Mouse (Mus musculus) lung, postnatal 0 days (tissue): ENCODE measurements around the gene Inhbc. TPM values are rescaled to one million over a fixed set of nuclear protein-coding genes. Genes with fewer than 3 reads are reported as not detected.
A peak's percentile ranks its signal among the peaks of the same experiment; 100 is the strongest.

Experiments used
- ATAC-seq: fragments of 200-750 bp; cut with Nextera tagmentation; 2 replicates; pipeline ENCODE4 v1.8.0; 2017; ENCODE audit warnings: moderate library complexity
- DNase-seq: peaks from one replicate; pipeline ENCODE4 v3.0.0-alpha.2; 2016; ENCODE audit warnings: low spot score
- H3K27ac ChIP-seq: fragments of 300-500 bp; sonication (generic); 2 replicates; pipeline ENCODE4 v1.5.1; 2014; ENCODE audit warnings: antibody characterized with exemption, mild to moderate bottlenecking, low read length, mixed read lengths
- H3K27me3 ChIP-seq: fragments of 300-500 bp; sonication (generic); replicated peaks from 2 replicates; pipeline ENCODE4 v1.6.1; 2014; ENCODE audit warnings: low read length, mixed read lengths; ENCODE audit not compliant: insufficient read depth
- H3K36me3 ChIP-seq: fragments of 300-500 bp; sonication (generic); 2 replicates; pipeline ENCODE4 v1.6.1; 2014; ENCODE audit warnings: low read length, mixed read lengths; ENCODE audit not compliant: insufficient read depth
- H3K4me1 ChIP-seq: fragments of 300-500 bp; sonication (generic); 2 replicates; pipeline ENCODE4 v1.6.1; 2014; ENCODE audit warnings: antibody characterized with exemption, low read depth, low read length, mixed read lengths; ENCODE audit not compliant: insufficient read depth
- H3K4me2 ChIP-seq: fragments of 300-500 bp; sonication (generic); replicated peaks from 2 replicates; pipeline ENCODE4 v1.6.1; 2014; ENCODE audit warnings: low read depth, mild to moderate bottlenecking, low read length, moderate library complexity, mixed read lengths
- H3K4me3 ChIP-seq: fragments of 300-500 bp; sonication (generic); 2 replicates; pipeline ENCODE4 v1.5.1; 2014; ENCODE audit warnings: low read depth, low read length
- H3K9ac ChIP-seq: fragments of 300-500 bp; sonication (generic); replicated peaks from 2 replicates; pipeline ENCODE4 v1.6.1; 2014; ENCODE audit warnings: low read depth, mild to moderate bottlenecking
- H3K9me3 ChIP-seq: fragments of 300-500 bp; sonication (generic); 2 replicates; pipeline ENCODE4 v1.6.1; 2016; ENCODE audit warnings: low read length, mixed read lengths
- CTCF ChIP-seq: IDR thresholded peaks from 2 replicates; pipeline ENCODE4 v1.5.1; 2016; ENCODE audit warnings: antibody characterized with exemption, mild to moderate bottlenecking
- EP300 ChIP-seq: IDR thresholded peaks from 2 replicates; pipeline ENCODE4 v1.6.1; 2016; ENCODE audit warnings: antibody characterized with exemption, mild to moderate bottlenecking, control low read depth
- WGBS: fragments of 180-500 bp; shearing (Covaris S2); extraction: QIAGEN DNeasy Blood & Tissue Kit; methylation state at CpG from one replicate; pipeline ENCODE4 v1.1.7; 2014; 5-methylcytosine and 5-hydroxymethylcytosine counted together
- polyA plus RNA-seq: library from polyadenylated mRNA; unstranded; fragments of >200 nt; fragmentation: Nextera tagmentation; extraction: Ambion mirVana; gene quantifications from 2 replicates; pipeline ENCODE4 v1.2.1, GENCODE M21; 2015

Inhbc gene
- polyA plus RNA-seq, 1 experiment from 2014 or later = not detected

DNA sequence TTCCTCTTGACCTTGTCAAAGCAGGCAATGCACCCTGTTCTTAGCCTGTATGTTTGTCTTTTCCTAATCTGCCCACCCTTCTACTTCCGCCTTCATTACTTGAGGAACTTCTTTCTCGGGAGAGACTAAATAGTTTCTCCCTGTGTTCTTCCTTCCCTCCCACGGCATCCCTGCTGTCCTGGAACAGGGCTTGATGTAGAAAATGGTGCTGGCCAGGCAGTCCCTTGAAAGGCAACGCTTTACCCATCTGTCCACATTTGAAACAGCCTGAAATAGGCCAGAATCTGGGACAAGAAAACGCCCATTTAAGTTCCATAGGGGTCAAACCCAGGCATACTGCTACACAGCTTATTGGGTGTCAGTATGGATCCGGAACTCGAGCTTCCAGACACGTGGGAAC, 20.4 kb downstream of the Inhbc start:
- Histone ChIP-seq H3K9ac (no peak overlapping the region), H3K4me2 (no peak overlapping the region), H3K36me3 (no peaks in the 10 kb centered on the region), H3K4me3 (no peak overlapping the region), H3K27me3 (no peaks in the 10 kb centered on the region), H3K9me3 (no peaks in the 10 kb centered on the region), H3K27ac (no peak overlapping the region), H3K4me1 (no peaks in the 10 kb centered on the region)
- ATAC-seq (no peak), DNase-seq (no peak)
- 70% methylated on average over 8 of the region's 8 CpGs for WGBS
- TF ChIP-seq EP300 (no peak), CTCF (no peak)

- no peaks in the 10 kb centered on the region for H3K36me3 ChIP-seq
- DNase-seq (no peak), ATAC-seq (no peak)
- H3K9ac ChIP-seq = no peak overlapping the region
- WGBS = 73% methylated on average over 4 of the region's 4 CpGs
- no peaks in the 10 kb centered on the region for H3K27me3 ChIP-seq
- peak; percentile 31 for TF ChIP-seq CTCF
- no peak for TF ChIP-seq EP300
- H3K4me1 ChIP-seq = no peaks in the 10 kb centered on the region
- no peak overlapping the region for H3K4me2 ChIP-seq
- H3K4me3 ChIP-seq = no peak overlapping the region
- no peak overlapping the region for H3K27ac ChIP-seq
- H3K9me3 ChIP-seq = no peaks in the 10 kb centered on the region
Observed at GRCm38 (mm10) chr10:127348957-127349356, 21.3 kb downstream of the Inhbc start.

- DNase-seq (no peak), ATAC-seq (no peak)
- H3K9me3 ChIP-seq = no peaks in the 10 kb centered on the region
- H3K27ac ChIP-seq = no peak overlapping the region
- no peak overlapping the region for H3K4me3 ChIP-seq
- TF ChIP-seq EP300 (no peak), CTCF (no peak)
- no peaks in the 10 kb centered on the region; the same call in 1 of the 2 replicates for H3K4me1 ChIP-seq
- 72% methylated on average over 3 of the region's 3 CpGs for WGBS
- no peak overlapping the region for H3K4me2 ChIP-seq
- no peaks in the 10 kb centered on the region for H3K36me3 ChIP-seq
- H3K9ac ChIP-seq = no peak overlapping the region
- H3K27me3 ChIP-seq = no peaks in the 10 kb centered on the region
Observed at GRCm38 (mm10) chr10:127346173-127346572, 24.1 kb downstream of the Inhbc start.

DNA sequence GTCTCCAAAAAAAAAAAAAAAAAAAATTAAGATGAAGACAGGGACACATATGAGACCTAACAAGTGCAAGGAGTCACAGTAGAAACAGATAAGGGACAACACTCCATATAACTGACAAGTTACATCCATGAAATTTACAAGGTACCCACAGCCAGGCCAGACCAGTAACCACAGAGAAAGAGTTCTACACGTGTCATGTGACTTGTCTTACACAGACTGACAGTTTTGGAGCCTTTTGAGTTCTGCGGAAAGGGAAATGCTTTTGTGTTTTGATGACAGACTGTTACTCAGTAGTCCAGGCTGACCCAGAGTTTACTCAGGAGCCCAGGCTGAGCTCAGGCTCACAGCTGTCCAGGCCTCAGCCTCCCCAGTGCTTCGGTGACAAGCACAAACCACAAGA, 27.2 kb downstream of the Inhbc start:
- H3K9ac ChIP-seq = no peak overlapping the region
- H3K27me3 ChIP-seq = no peaks in the 10 kb centered on the region; the same call in 1 of the 2 replicates
- ATAC-seq (no peak), DNase-seq (no peak)
- WGBS = 63% methylated on average over 3 of the region's 3 CpGs
- no peak overlapping the region for H3K4me3 ChIP-seq
- no peaks in the 10 kb centered on the region for H3K36me3 ChIP-seq
- no peak overlapping the region for H3K4me2 ChIP-seq
- H3K4me1 ChIP-seq = peaks cover 8% of the 10 kb centered on the region
- H3K9me3 ChIP-seq = no peaks in the 10 kb centered on the region
- TF ChIP-seq CTCF = no peak
- H3K27ac ChIP-seq = no peak overlapping the region

DNA sequence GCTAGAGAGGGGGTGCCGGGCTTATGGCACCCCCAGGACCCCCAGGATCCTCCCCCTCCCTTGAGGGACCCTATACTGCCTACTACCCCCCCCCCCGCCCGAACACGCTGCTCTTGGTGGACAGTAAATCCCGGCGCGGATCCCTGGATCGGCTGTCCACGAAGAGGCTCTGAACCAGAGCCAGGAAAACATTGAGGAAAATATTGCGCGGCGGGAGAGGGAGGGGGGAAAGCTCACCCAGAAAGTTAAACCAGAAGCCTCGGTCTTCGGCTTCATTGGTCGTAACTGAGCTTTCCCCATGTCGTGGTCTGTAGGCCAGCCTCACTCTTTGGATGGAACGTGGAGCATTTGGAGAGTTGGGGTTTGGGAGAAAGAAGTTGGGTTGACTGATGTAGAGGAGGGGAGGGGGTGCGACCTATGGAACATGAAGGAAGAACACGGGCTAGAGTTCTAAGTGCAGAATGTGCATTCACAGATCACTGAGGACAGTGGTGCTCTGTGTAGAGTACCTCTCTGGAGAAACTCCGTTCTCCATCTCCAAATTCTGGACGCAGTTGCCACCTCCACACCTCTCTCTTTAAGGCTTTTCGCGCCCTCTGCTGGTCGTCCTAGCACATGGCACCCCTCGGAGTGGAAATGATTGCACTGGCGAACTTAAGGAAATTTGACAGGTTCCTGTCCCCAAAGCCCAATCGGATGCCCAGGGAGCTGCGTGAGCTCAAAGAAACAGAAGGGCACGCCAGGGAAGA, 28.2 kb downstream of the Inhbc start, which contains the start of gene Gli1:
Gene Gli1, minus strand, starts transcription at position 84 of the 749 bp plus-strand sequence.
- peak within 1 kb of the TSS; percentile 80; the same call in 1 of the 2 replicates for H3K27ac ChIP-seq
- H3K4me1 ChIP-seq = peaks cover 8% of the 10 kb centered on the region
- WGBS = 0% methylated on average over 28 of the region's 29 CpGs
- no peaks in the 10 kb centered on the region for H3K36me3 ChIP-seq
- TF ChIP-seq EP300 (no peak), CTCF (peak; percentile 94)
- ATAC-seq (peak; percentile 44), DNase-seq (peak; percentile 91)
- H3K27me3 ChIP-seq = no peaks in the 10 kb centered on the region; the same call in 1 of the 2 replicates
- peak within 1 kb of the TSS; percentile 79 for H3K4me2 ChIP-seq
- H3K9me3 ChIP-seq = no peaks in the 10 kb centered on the region
- H3K4me3 ChIP-seq = peak within 1 kb of the TSS; percentile 49
- no peak within 1 kb of the TSS for H3K9ac ChIP-seq

DNA sequence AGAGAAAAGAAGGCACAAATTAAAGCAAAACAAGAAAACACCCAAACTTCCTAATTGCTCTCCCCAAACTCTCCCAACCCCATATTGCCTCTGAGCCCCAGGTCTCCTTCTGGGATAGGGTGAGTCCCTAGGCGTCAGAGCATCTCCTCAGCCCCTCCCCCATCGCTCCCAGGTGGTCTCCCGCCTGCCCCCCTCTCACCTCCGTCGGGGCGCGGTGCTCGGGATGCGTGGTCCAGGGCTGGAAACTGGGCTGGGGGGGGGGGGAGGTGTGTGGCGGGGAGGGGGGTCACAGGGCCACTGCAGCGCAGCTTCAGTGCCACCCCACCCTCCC, 28.9 kb downstream of the Inhbc start:
- ATAC-seq = no peak

More for the DNA sequence above, 28.9 kb downstream of the Inhbc start:
- 0% methylated on average over 10 of the region's 11 CpGs for WGBS
- no peak for DNase-seq
- Histone ChIP-seq H3K4me3 (peak overlapping the region; percentile 49), H3K27me3 (no peaks in the 10 kb centered on the region; the same call in 1 of the 2 replicates), H3K4me1 (peaks cover 8% of the 10 kb centered on the region), H3K4me2 (peak overlapping the region; percentile 79), H3K36me3 (no peaks in the 10 kb centered on the region), H3K9me3 (no peaks in the 10 kb centered on the region), H3K9ac (no peak overlapping the region), H3K27ac (peak overlapping the region; percentile 80; the same call in 1 of the 2 replicates)
- no peak for TF ChIP-seq EP300
- no peak for TF ChIP-seq CTCF
